Mouse (Mus musculus): ENCODE data around the gene Cyb5d1.
"Not testable (repeated sequence)": the region's sequence is repeated elsewhere in the genome, so short reads cannot be mapped to it uniquely, and the experiment has no call there.

The Cyb5d1 gene

GRCm38 (mm10) chr11:69396772-69397171 is 1.3 kb upstream of the Cyb5d1 start:
- in situ Hi-C loops (cut with MboI; ENCODE audit: low pct_unique_long_range_greater_than_20kb in 1 of 2, low sequenced_read_pairs in 2 of 2, unreplicated experiment in 1 of 2), result no loop called here

GRCm38 (mm10) chr11:69395634-69396373 is 373 bp upstream of the Cyb5d1 start:
- in situ Hi-C loops (cut with MboI; ENCODE audit: low pct_unique_long_range_greater_than_20kb in 1 of 2, low sequenced_read_pairs in 2 of 2, unreplicated experiment in 1 of 2), result no loop called here

- in situ Hi-C loops (cut with MboI; ENCODE audit: low pct_unique_long_range_greater_than_20kb in 1 of 2, low sequenced_read_pairs in 2 of 2, unreplicated experiment in 1 of 2), result not testable (repeated sequence)
These were observed 752 bp downstream of the Cyb5d1 start for GRCm38 (mm10) chr11:69394591-69395167.

- in situ Hi-C loops (cut with MboI; ENCODE audit: low pct_unique_long_range_greater_than_20kb in 1 of 2, low sequenced_read_pairs in 2 of 2, unreplicated experiment in 1 of 2), result no loop called here
These were observed 4.9 kb downstream of the Cyb5d1 start for GRCm38 (mm10) chr11:69390400-69391034.

GRCm38 (mm10) chr11:69389531-69390399 is 5.7 kb downstream of the Cyb5d1 start:
- in situ Hi-C loops (cut with MboI; ENCODE audit: low pct_unique_long_range_greater_than_20kb in 1 of 2, low sequenced_read_pairs in 2 of 2, unreplicated experiment in 1 of 2), result loop anchor here (5.0 to 10.0 kb wide), 2 partner anchors 115 to 122 kb away; no protein-coding TSS in a partner anchor

- in situ Hi-C loops (cut with MboI; ENCODE audit: low pct_unique_long_range_greater_than_20kb in 1 of 2, low sequenced_read_pairs in 2 of 2, unreplicated experiment in 1 of 2), result loop anchor here (5.0 to 10.0 kb wide), 2 partner anchors 114 to 121 kb away; no protein-coding TSS in a partner anchor
These were observed 6.8 kb downstream of the Cyb5d1 start for GRCm38 (mm10) chr11:69388680-69389079.

GRCm38 (mm10) chr11:69386758-69387157 is 8.7 kb downstream of the Cyb5d1 start:
- in situ Hi-C loops (cut with MboI; ENCODE audit: low pct_unique_long_range_greater_than_20kb in 1 of 2, low sequenced_read_pairs in 2 of 2, unreplicated experiment in 1 of 2), result loop anchor here (5.0 to 10.0 kb wide), 2 partner anchors 112 to 119 kb away; no protein-coding TSS in a partner anchor

- in situ Hi-C loops (cut with MboI; ENCODE audit: low pct_unique_long_range_greater_than_20kb in 1 of 2, low sequenced_read_pairs in 2 of 2, unreplicated experiment in 1 of 2), result loop anchor here (5.0 to 10.0 kb wide), 2 partner anchors 110 to 118 kb away; no protein-coding TSS in a partner anchor
These were observed 10.5 kb downstream of the Cyb5d1 start for GRCm38 (mm10) chr11:69384979-69385378.

GRCm38 (mm10) chr11:69382478-69383105 is 12.8 kb downstream of the Cyb5d1 start:
- in situ Hi-C loops (cut with MboI; ENCODE audit: low pct_unique_long_range_greater_than_20kb in 1 of 2, low sequenced_read_pairs in 2 of 2, unreplicated experiment in 1 of 2), result loop anchor here in 1 of 2 experiments (10.0 kb wide), 1 partner anchor 108 kb away; no protein-coding TSS in a partner anchor

- in situ Hi-C loops (cut with MboI; ENCODE audit: low pct_unique_long_range_greater_than_20kb in 1 of 2, low sequenced_read_pairs in 2 of 2, unreplicated experiment in 1 of 2), result loop anchor here in 1 of 2 experiments (10.0 kb wide), 1 partner anchor 107 kb away; no protein-coding TSS in a partner anchor
These were observed 14.1 kb downstream of the Cyb5d1 start for GRCm38 (mm10) chr11:69381356-69381755.

GRCm38 (mm10) chr11:69379600-69379999 is 15.8 kb downstream of the Cyb5d1 start:
- in situ Hi-C loops (cut with MboI; ENCODE audit: low pct_unique_long_range_greater_than_20kb in 1 of 2, low sequenced_read_pairs in 2 of 2, unreplicated experiment in 1 of 2), result no loop called here

GRCm38 (mm10) chr11:69377766-69378165 is 17.7 kb downstream of the Cyb5d1 start:
- in situ Hi-C loops (cut with MboI; ENCODE audit: low pct_unique_long_range_greater_than_20kb in 1 of 2, low sequenced_read_pairs in 2 of 2, unreplicated experiment in 1 of 2), result no loop called here

GRCm38 (mm10) chr11:69375646-69376045 is 19.8 kb downstream of the Cyb5d1 start:
- in situ Hi-C loops (cut with MboI; ENCODE audit: low pct_unique_long_range_greater_than_20kb in 1 of 2, low sequenced_read_pairs in 2 of 2, unreplicated experiment in 1 of 2), result no loop called here

- in situ Hi-C loops (cut with MboI; ENCODE audit: low pct_unique_long_range_greater_than_20kb in 1 of 2, low sequenced_read_pairs in 2 of 2, unreplicated experiment in 1 of 2), result no loop called here
These were observed 22.0 kb downstream of the Cyb5d1 start for GRCm38 (mm10) chr11:69373223-69373965.

GRCm38 (mm10) chr11:69372780-69373170 is 22.7 kb downstream of the Cyb5d1 start:
- in situ Hi-C loops (cut with MboI; ENCODE audit: low pct_unique_long_range_greater_than_20kb in 1 of 2, low sequenced_read_pairs in 2 of 2, unreplicated experiment in 1 of 2), result no loop called here

- in situ Hi-C loops (cut with MboI; ENCODE audit: low pct_unique_long_range_greater_than_20kb in 1 of 2, low sequenced_read_pairs in 2 of 2, unreplicated experiment in 1 of 2), result no loop called here
These were observed 23.2 kb downstream of the Cyb5d1 start for GRCm38 (mm10) chr11:69372056-69372779.

GRCm38 (mm10) chr11:69371601-69372000 is 23.8 kb downstream of the Cyb5d1 start:
- in situ Hi-C loops (cut with MboI; ENCODE audit: low pct_unique_long_range_greater_than_20kb in 1 of 2, low sequenced_read_pairs in 2 of 2, unreplicated experiment in 1 of 2), result no loop called here
